Mouse (Mus musculus) ES-E14 (cell line): Measurements from ENCODE around the gene Pus7.

ENCODE experiments used
- CHD2 ChIP-seq: IDR thresholded peaks from 2 replicates; pipeline ENCODE4 v1.6.1; 2014; ENCODE audit warnings: mild to moderate bottlenecking, low read depth, low read length, inconsistent platforms
- HCFC1 ChIP-seq: IDR thresholded peaks from 2 replicates; pipeline ENCODE4 v1.6.1; 2012; ENCODE audit warnings: low read length, inconsistent platforms, borderline replicate concordance; ENCODE audit not compliant: insufficient read depth
- MAFK ChIP-seq: IDR thresholded peaks from 2 replicates; pipeline ENCODE4 v1.6.1; 2014; ENCODE audit warnings: mild to moderate bottlenecking, low read depth, low read length, inconsistent platforms; ENCODE audit not compliant: insufficient read depth
- ZC3H11A ChIP-seq: IDR thresholded peaks from 2 replicates; pipeline ENCODE4 v1.6.1; 2012; ENCODE audit warnings: low read depth, mild to moderate bottlenecking, inconsistent platforms, low read length, borderline replicate concordance

DNA sequence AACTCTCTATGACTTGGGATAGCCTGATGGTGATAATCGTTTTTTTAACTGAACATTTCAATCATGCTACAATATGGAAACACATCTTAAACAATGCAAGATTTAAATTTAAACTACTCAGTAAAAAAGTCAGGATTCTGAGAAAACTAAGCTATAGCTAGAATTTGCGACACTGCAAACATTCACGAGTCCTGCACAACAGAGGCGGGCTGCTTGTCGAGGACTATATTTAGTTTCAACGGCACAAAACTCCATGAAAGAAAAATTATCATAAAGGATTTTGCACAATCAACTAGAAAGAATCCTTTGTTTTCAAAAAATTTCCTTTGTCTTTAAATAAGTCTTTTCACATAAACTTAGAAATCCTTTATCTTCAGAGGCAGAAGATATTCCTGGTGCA is 21.0 kb downstream of the Pus7 start:
- no peak for TF ChIP-seq CHD2
- no peak for TF ChIP-seq MAFK
- TF ChIP-seq HCFC1, result no peak
- no peak for TF ChIP-seq ZC3H11A
